Mouse (Mus musculus) liver, adult 2 months (tissue): ENCODE measurements at regions not wholly inside any gene's neighbourhood (a gene's known extent, or its start where the extent isn't known, plus 50 kb on each side); places are given as distances from the start of the nearest gene placed in this dataset.

Experiments used
- CTCF ChIP-seq: fragments of 200-500 bp; IDR thresholded peaks from 2 replicates; pipeline ENCODE4 v1.5.1; 2011; ENCODE audit warnings: low read depth, low read length, control low read depth
- POLR2A ChIP-seq: fragments of 200-500 bp; IDR thresholded peaks from 2 replicates; pipeline ENCODE4 v1.6.1; 2011; ENCODE audit warnings: low read length, control low read depth; ENCODE audit not compliant: insufficient read depth; ENCODE audit errors: extremely low read depth

- TF ChIP-seq POLR2A = no peak
- TF ChIP-seq CTCF = peak; percentile 33; the same call in 1 of the 2 replicates
Observed at GRCm38 (mm10) chr9:111817461-111817860, 127.3 kb upstream of the Stac start.
